Mouse (Mus musculus): Measurements from ENCODE around the gene Tbc1d22a.

GRCm38 (mm10) chr15:86482362-86482761 lies 268.1 kb downstream of the Tbc1d22a start:
- TF ChIP-seq CTCF (IDR thresholded peaks at IDR 0.05; ENCODE audit: extremely low read depth, insufficient read depth, insufficient read length, insufficient replicate concordance) (no peak), POLR2A (IDR thresholded peaks at IDR 0.05; ENCODE audit: low read depth, low read length) (no peak)

All from spleen, adult 2 months (tissue).